Mouse (Mus musculus) E14TG2a.4 (cell line): ENCODE measurements around the gene Klf13.

Source experiments
- H3K27me3 ChIP-seq: 2 replicates; pipeline ENCODE4 v1.6.1; 2014; ENCODE audit warnings: low read length, control low read depth; ENCODE audit not compliant: insufficient read depth
- H3K36me3 ChIP-seq: 2 replicates; pipeline ENCODE4 v1.6.1; 2014; ENCODE audit warnings: low read length, control low read depth; ENCODE audit not compliant: insufficient read depth
- H3K4me1 ChIP-seq: replicated peaks from 2 replicates; pipeline ENCODE4 v1.6.1; 2014; ENCODE audit warnings: low read depth, low read length, control low read depth
- H3K4me3 ChIP-seq: replicated peaks from 2 replicates; pipeline ENCODE4 v1.5.1; 2014; ENCODE audit warnings: mild to moderate bottlenecking, low read length
- H3K9me3 ChIP-seq: 2 replicates; pipeline ENCODE4 v1.6.1; 2014; ENCODE audit warnings: low read length, control low read depth
- CTCF ChIP-seq: conservative IDR thresholded peaks from 2 replicates; pipeline ENCODE4 v1.5.1; 2014; ENCODE audit warnings: low read length
- NANOG ChIP-seq: IDR thresholded peaks from 2 replicates; pipeline ENCODE4 v1.6.1; 2014; ENCODE audit warnings: borderline replicate concordance, low read length, mixed read lengths
- POU5F1 ChIP-seq: IDR thresholded peaks from 2 replicates; pipeline ENCODE4 v1.6.1; 2014; ENCODE audit warnings: low read length, borderline replicate concordance

The Klf13 gene

GRCm38 (mm10) chr7:63893729-63894128 lies 45.0 kb downstream of the Klf13 start:
- no peaks in the 10 kb centered on the region for H3K27me3 ChIP-seq
- H3K4me3 ChIP-seq, result no peak overlapping the region
- TF ChIP-seq CTCF (no peak), NANOG (no peak), POU5F1 (no peak)
- H3K9me3 ChIP-seq, result no peaks in the 10 kb centered on the region
- H3K36me3 ChIP-seq, result peaks cover 16% of the 10 kb centered on the region
- H3K4me1 ChIP-seq, result peaks cover 80% of the 10 kb centered on the region

- Histone ChIP-seq H3K4me3 (no peak overlapping the region), H3K4me1 (peaks cover 81% of the 10 kb centered on the region), H3K27me3 (no peaks in the 10 kb centered on the region), H3K36me3 (peaks cover 17% of the 10 kb centered on the region), H3K9me3 (no peaks in the 10 kb centered on the region)
- no peak for TF ChIP-seq CTCF
- TF ChIP-seq NANOG, result no peak
- no peak for TF ChIP-seq POU5F1
Observed at GRCm38 (mm10) chr7:63893201-63893600, 45.5 kb downstream of the Klf13 start.

- TF ChIP-seq NANOG, result no peak
- no peak for TF ChIP-seq CTCF
- no peak for TF ChIP-seq POU5F1
- H3K9me3 ChIP-seq, result no peaks in the 10 kb centered on the region
- no peaks in the 10 kb centered on the region for H3K27me3 ChIP-seq
- peaks cover 23% of the 10 kb centered on the region for H3K36me3 ChIP-seq
- peak overlapping the region; percentile 58 for H3K4me3 ChIP-seq
- peaks cover 83% of the 10 kb centered on the region for H3K4me1 ChIP-seq
Observed at GRCm38 (mm10) chr7:63891488-63892075, 47.1 kb downstream of the Klf13 start.

- H3K4me3 ChIP-seq, result peak overlapping the region; percentile 43
- H3K27me3 ChIP-seq, result no peaks in the 10 kb centered on the region
- H3K4me1 ChIP-seq, result peaks cover 74% of the 10 kb centered on the region
- no peak for TF ChIP-seq NANOG
- TF ChIP-seq POU5F1, result no peak
- TF ChIP-seq CTCF, result no peak
- H3K9me3 ChIP-seq, result no peaks in the 10 kb centered on the region
- H3K36me3 ChIP-seq, result peaks cover 23% of the 10 kb centered on the region
Observed at GRCm38 (mm10) chr7:63889116-63889975, 49.4 kb downstream of the Klf13 start.

- Histone ChIP-seq H3K9me3 (no peaks in the 10 kb centered on the region), H3K4me3 (peak overlapping the region; percentile 43)
- TF ChIP-seq NANOG, result no peak
Observed at GRCm38 (mm10) chr7:63888674-63889073, 50.0 kb downstream of the Klf13 start.

GRCm38 (mm10) chr7:63887602-63888123 lies 51.1 kb downstream of the Klf13 start:
- H3K4me1 ChIP-seq, result peaks cover 61% of the 10 kb centered on the region
- peaks cover 23% of the 10 kb centered on the region for H3K36me3 ChIP-seq
- H3K4me3 ChIP-seq, result peak overlapping the region; percentile 43
- no peaks in the 10 kb centered on the region for H3K9me3 ChIP-seq
- no peak for TF ChIP-seq CTCF
- no peak for TF ChIP-seq POU5F1
- TF ChIP-seq NANOG, result no peak
- peaks cover 4% of the 10 kb centered on the region; the same call in 1 of the 2 replicates for H3K27me3 ChIP-seq

More at GRCm38 (mm10) chr7:63888674-63889073, 50.0 kb downstream of the Klf13 start:
- H3K36me3 ChIP-seq, result peaks cover 23% of the 10 kb centered on the region
- no peaks in the 10 kb centered on the region for H3K27me3 ChIP-seq
- peaks cover 71% of the 10 kb centered on the region for H3K4me1 ChIP-seq

GRCm38 (mm10) chr7:63887034-63887551 lies 51.6 kb downstream of the Klf13 start:
- Histone ChIP-seq H3K4me1 (peaks cover 59% of the 10 kb centered on the region), H3K9me3 (no peaks in the 10 kb centered on the region), H3K36me3 (peaks cover 23% of the 10 kb centered on the region), H3K4me3 (no peak overlapping the region), H3K27me3 (peaks cover 4% of the 10 kb centered on the region; the same call in 1 of the 2 replicates)
- TF ChIP-seq CTCF, result no peak
- no peak for TF ChIP-seq POU5F1
- no peak for TF ChIP-seq NANOG

- TF ChIP-seq CTCF (no peak), POU5F1 (no peak), NANOG (no peak)
- peaks cover 4% of the 10 kb centered on the region; the same call in 1 of the 2 replicates for H3K27me3 ChIP-seq
Observed at GRCm38 (mm10) chr7:63885025-63885424, 53.7 kb downstream of the Klf13 start.

More at GRCm38 (mm10) chr7:63885025-63885424, 53.7 kb downstream of the Klf13 start:
- H3K4me3 ChIP-seq, result no peak overlapping the region
- H3K36me3 ChIP-seq, result peaks cover 9% of the 10 kb centered on the region
- no peaks in the 10 kb centered on the region for H3K9me3 ChIP-seq
- H3K4me1 ChIP-seq, result peaks cover 43% of the 10 kb centered on the region
